Mouse (Mus musculus) cerebellum, postnatal 4 days (tissue): ENCODE measurements at regions not wholly inside any gene's neighbourhood (a gene's known extent, or its start where the extent isn't known, plus 50 kb on each side); places are given as distances from the start of the nearest gene placed in this dataset.
"Not testable (repeated sequence)": the region's sequence is repeated elsewhere in the genome, so short reads cannot be mapped to it uniquely, and the experiment has no call there.

Experiments used
- DNase-seq, 2 experiments: peaks; one replicate each; pipeline ENCODE4 v3.0.0; 2022; ENCODE audit warnings: low spot score in 2 of 2, mixed read lengths in 1 of 2

DNA sequence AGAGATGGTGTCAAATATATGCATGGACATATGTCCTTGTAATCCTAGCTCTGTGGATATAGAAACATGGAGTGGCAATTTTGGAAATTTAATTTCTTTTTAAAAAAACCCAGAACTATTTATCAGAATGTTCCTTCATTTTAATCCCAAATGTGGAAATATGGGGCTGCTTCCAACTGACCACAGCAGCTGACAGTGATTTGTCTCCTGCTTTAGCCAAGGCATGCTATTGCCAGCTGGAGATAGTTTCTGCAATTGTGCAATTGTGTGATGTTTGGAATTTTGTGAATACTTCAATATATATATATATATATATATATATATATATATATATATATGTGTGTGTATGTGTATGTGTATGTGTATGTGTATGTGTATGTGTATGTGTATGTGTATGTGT is 629.7 kb upstream of the Slc8a1 start:
- no peak for DNase-seq

DNA sequence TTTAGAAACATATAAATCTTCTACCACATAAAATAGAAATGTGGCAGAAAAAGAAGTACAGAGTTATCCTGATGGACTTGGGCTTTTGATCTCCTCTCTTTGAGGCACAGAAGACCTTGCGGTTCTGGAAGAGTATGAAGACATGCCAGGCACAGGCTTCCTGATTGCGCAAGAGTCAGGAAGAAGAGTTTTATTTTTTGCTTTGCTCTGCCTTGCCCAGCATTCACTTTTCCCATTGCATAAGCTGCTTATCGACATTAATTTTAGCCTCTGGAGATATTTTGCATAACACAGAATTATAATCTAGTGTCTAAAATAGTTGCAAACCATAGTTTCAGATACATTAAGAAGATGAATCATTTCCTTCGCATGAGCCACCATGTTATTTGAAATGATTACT is 627.8 kb upstream of the Slc8a1 start:
- DNase-seq, result no peak

DNA sequence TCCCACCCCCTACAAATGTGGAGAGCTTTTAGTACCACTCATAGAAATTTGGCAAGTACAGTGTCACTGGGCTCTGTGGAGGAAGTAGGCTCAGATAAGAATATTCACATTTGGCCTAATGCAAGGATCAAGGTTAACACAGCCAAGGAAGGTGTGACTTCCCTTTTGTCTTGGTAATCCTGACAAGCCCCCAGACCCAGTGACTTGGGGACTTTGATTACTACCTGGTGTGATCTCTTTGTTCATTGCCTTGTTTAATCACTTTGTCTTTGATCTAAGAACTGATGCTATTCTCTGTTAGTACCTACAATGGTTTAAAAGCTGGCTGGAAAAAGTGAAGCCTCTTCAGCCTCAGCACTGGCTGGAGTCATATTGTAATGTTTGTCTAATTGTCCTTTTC is 610.5 kb upstream of the Slc8a1 start:
- no peak for DNase-seq

DNA sequence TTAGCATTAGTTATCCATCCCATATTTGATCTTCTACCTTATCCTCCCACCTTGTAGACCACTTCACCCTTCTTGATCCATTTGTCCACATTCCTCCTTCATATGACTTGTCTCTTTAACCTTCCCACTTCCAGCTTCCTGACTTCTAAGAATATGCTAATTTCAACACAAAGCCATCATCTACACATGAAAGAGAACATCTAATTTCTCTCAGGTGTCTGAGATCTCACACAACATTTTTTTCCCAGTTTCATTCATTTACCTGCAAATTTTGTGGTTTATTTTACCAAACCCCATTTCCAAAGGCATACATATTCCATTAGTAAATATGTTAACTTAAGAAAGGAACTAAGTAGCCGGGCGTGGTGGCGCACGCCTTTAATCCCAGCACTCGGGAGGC is 593.3 kb upstream of the Slc8a1 start:
- no peak for DNase-seq

DNA sequence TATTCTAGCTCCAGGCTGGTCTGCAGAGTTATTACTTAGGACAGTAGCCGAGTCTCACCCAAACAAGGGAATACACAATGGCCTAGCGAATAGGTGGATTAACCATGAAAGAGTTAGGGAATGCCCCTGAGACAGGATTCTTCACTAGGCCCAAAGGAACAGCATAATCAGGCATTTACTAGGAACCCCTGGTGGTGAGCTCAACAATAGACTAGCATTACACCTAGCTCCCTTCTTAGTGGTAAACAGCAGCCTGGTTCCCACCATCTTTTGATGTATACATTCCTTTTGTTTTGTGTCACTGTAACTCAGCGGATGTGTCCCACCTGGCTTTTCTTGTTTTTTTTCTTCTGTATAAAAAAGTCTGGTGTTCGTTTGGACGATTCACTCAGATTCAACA is 574.0 kb upstream of the Slc8a1 start:
- no peak for DNase-seq

DNA sequence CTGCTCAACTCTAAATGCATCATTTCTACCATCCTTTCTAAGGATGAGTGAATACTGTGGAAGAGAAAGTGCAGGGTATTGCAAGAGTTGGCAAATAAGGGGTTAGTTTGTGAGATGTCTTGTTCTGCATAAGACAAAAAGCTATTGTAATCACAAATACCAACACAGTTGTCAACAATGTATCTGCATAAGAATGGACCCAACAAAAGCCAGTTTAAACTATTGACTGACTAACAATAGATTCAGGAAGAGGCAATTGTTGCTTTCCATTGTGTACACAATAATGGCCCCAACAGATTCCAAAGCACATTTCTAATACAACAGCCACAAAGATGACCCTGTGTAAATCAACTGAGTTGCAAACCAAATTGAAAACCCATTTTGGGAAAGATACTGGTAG is 568.2 kb upstream of the Slc8a1 start:
- no peak for DNase-seq

DNA sequence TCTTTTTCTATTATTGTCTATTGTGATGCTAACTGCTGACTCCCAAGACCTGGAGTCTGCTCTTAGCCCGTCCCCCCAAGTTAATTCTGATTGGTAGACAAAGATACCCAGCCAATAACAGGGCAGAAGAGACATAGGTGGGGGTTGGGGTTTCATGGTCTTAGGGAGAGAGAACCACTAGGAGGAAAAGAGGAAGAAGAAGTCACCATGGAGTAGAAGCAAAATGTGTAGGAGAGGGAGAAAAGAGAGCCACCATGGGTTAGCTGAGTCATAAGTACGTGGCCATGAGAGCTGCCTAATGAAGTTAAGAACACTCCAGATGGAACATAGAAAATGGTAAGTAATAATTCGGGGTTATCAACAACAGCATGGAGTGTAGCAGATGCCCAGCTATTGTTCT is 539.6 kb upstream of the Slc8a1 start:
- DNase-seq, result no peak

DNA sequence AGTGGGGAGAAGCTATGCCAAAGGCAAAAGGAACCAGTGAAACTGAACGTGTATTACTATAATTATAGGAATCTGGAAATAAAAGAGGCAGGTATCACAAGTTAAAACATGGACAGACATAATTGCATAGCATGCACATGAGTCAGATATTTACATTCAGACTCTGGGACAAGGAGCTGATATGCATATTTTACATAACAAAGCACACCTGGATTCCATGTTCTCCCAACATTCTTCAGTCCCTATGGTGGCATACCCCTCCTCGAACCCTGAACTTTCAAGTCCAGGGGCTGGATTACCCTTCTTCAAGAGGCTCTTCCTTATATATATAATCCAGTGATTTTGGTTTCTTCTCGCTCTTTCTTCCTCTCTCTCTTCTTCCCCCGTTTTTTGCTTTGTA is 535.8 kb upstream of the Slc8a1 start:
- no peak for DNase-seq

DNA sequence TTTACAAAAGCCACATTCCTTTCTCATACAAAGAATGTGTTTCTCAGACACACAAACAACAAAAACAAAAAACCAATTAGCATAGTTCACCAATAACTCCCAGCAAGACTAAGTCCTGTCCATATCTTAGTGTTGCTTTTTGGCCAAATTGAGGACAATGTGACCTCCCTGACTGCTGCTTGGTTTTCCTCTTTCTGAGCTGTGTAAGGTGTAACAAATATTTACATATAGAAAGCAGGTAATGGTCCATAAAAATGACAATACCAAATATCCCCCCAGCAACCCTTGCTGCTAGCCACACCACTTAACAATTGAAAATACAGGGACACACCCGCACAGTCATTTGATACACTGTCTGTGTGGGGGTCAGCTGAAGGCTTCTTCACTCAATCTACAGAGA is 534.7 kb upstream of the Slc8a1 start:
- DNase-seq, result no peak

DNA sequence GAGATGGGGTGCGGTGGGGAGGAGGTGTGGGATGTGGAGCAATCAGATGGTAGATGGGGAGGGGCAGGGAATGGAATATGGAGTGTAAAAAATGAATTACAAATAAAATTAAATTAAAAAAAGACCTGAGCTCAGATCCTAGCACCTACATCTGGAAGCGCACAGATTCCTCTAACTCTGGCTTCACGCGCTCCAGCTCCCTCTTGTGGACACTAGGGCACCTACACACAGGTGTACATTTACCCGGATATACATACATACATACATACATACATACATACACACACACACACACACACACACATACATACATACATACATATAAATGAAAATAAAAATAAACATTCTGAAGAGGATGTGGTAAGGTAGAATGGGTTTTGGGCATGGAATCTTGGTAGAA is 528.7 kb upstream of the Slc8a1 start:
- DNase-seq, result not testable (repeated sequence)

DNA sequence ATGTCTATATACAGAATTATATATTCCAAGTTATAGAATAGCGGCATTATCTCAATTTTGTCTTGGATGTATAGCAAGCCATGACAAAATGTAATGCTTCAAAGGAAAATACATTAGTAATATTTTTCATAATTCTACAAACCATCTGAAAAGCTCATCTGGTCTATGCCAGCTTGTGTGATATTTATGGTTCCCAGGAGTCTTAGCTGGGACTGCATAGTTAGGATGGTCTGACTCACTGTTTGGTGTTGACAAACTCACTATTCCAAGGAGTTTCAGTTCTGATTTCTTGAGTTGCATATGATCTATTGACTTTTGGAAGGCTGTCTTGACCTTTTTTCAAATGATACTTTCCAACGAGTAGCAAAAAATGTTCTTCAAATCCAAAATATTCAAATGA is 514.2 kb upstream of the Slc8a1 start:
- no peak for DNase-seq

DNA sequence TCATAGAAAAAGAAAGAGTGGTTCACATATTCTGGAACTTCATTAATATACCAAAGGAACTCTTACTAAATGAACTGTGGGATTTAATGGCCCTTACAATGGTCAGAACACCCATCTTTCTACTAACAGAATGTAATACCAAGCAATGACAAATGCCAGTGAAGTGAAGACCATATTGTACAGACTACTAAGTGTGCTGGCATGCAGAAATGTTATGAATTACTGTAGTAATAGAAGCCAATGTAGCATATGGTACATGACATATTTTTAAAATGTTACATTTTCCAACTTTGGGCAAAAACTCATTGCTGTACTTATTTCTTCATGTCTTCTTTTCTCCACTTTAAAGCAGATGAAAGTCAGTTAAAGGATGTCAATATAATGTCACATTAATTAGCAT is 513.7 kb upstream of the Slc8a1 start:
- DNase-seq, result no peak

DNA sequence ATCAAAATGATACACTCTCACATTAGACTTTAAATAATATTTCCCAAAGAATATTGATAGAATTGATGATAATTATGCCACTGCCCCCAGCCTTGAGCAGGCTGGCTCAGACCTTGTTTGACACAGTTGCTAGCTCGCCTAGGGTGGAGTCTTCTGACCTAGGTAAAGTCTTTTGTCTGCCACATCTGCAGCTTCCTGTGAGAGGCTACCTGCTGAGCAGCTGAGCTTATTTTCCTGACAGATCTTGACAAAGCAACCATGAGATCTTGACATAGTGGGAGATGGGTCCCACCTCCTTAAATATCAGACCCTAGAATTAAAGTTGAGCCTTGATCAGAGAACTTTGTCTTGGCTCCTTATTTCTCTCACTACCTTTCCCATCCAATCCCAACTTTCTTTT is 500.2 kb upstream of the Slc8a1 start:
- DNase-seq, result no peak

DNA sequence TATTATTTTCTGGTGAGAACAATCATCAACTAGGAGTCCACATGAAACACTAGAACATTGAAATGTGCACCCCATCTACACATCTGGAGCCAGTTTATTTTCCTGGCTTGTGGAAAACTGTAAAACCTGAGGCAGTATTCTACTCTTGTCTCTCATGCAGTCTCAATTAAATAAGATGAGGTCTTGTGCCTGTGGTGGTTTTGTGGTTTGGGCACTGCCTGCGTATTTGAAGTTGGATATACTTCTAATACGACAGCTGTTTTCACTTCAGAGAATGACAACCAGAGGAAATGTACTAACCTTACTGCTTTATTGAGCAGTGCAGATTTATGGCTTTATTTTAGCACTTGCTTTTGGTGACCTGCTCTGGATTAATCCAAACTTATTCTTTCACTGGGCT is 499.3 kb upstream of the Slc8a1 start:
- no peak for DNase-seq

DNA sequence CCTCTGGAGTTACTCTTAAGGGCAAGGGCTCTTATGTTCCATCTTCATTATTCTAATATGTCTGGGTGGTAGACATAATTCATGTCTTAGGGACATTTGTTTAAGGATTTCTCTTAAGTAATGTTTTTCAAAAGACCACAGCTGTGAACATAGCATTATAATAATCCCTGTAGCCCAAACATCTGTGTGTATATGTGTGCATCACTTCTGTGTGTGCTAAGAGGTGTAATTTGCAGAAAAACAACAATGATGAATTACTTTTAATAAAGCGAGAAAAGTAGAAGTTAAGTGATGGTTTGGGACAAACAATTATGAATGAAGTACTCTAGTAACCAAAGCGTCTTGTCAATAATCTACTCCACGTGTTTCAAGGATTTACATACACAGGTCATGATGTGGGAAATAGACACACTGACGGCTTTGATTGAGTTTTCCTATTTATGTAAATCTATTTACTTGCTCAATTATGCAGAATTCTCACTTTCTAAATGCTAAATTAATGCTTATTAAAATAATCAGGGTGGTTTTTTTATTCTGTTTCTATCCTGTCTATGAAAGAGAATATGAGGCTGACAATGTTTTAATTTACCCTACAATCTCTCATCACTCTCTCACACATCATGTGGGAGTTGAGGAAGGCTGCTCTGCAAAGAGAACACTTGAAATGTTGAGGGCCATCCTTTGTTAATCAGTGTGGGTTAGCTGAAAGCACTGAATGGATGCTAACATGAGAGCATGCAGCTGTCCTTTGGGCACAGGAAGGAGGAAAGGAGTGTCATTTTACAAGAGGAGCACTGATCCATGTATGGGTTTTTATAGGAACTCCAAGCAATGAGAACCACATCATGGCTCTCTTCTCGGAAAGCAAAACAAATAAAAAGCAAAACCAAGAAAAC is 477.8 kb upstream of the Slc8a1 start:
- no peak for DNase-seq

DNA sequence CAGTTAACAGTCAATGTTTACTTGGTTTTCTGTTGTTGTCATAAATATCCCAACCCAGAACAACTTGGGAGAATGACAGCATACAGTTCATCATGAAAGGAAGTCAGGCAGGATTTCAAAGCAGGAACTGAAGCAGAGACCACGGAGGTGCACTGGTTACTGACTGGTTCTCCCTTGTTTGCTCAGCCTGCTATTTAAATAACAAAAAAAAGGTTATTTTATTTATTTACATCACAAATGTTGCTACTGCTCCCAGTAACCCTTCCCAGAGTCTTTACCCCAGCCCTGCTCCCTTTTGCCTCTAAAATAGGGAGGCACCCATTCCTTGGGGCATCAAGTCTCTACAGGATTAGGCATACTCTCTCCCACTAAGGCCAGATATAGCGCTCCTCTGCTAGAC is 461.8 kb upstream of the Slc8a1 start:
- no peak for DNase-seq

DNA sequence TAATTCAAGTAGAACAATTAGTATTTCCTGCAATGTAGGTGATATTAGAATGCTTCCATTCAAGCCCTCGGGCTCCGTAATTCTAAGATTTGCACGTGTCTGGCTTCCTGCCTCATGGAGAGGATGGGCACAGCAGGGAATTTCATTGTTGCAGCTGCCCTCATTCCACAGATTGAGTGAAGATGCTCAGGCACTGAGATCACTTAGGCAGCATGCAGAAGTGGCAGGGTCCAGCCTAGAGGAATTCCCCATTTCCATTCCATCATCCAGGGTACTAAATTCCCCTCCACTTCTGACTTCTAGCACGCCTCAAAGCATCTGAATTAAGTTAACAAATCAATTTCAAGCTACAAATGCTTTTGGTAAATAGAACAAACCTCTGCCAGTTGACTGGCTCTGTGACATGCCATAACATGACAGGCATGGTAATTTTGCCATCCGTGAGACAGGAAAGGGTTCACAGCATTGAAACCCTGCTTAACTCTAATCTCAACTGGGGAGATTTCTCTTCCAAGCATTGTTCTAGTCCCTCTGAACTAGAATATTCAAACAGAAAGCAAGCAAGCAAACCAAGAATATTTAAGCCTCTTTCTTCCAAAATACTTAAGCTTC is 461.0 kb upstream of the Slc8a1 start:
- peak in 1 of 2 experiments; percentile 46 for DNase-seq

DNA sequence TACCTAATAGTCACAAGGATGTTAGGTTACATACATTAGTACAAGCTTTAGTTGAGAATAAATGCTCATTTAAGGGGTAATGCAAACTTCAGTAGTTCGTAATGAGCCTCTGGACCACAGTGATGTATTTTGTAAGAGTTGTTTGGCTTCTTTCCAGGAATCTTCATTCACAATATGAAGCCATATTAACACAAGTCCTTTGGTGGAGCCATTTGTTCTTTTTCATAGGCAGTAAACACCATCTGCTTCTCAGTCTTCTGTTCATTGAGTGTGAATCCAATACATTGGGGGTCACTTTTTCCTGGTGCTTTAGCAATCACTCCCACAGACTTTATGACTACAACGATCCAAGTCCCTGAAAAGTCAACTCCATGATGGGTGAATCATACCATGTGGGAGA is 446.1 kb upstream of the Slc8a1 start:
- DNase-seq, result no peak

DNA sequence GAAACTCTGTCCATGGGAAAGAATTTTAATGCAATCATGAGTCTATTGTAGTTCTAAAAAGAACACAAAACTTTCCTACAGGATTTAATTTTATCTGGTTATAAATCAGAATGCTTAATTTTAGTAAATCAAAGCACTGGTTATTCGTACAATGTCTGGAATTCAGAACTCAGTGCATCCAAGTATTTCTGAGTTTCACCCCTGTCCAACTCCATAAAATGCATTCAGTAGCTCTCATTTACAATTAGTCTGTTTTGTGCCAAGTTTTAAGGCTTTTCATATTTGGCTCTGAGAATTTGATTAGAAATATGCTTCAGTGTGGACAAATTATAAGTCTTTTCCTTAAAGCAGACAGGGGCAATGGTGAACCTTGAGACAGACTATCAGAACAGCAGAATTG is 433.0 kb upstream of the Slc8a1 start:
- no peak for DNase-seq

DNA sequence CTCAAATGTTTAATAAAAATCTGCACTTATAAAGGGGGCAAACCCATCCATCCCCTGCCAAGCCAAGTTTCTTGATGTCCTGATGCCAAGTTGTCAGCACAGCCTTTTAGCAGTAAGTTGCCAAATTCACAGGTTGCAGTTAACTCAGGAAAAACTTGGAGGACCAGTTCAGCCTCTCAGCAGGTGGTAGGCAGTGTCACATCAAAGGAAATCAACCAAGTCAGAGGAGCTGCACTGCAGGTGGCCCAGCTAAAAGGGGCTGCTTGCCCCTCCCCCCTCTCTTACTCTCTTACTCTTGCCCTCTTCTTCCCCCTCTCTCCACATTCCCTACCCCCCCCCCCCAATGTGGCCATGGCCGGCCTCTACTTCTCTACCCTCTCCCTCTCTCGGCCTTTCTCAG is 415.3 kb upstream of the Slc8a1 start:
- DNase-seq, result no peak

DNA sequence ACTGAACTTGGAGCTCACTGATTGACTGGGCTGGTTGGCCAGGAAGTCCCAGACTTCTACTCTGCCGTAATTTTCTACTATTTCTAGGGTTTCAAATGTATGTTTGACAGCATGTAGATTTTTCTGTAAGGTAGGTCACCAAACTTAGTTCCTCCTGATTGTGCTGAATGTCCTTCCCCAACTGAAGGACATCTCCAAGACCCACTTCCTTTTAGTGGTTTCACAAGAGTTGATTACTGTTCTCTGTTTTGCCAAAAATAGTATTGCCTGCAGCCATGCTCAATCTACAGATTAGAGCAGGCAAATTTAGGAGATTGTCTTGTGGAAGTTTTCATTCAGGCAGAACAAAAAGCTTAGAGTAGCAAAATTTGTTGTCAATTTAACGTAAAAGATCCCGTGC is 396.7 kb upstream of the Slc8a1 start:
- no peak for DNase-seq

DNA sequence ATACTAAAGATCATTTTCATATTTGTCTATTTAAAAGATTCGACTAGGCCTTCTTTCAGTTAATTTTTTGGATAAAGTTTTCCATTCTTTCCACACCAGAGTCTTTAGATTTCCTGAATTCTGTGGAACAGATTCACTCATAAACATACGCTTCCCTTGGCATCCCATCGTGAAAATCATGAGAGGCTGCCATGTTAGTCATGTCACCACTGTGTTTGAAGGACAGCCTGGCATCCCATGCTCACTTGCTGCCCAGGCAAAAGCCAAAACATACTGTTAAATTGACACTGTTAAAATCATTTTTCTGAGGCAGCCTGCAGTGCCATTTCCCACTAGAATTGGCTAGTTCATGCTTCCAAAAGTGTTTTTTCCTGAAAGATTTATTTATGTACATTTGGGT is 394.8 kb upstream of the Slc8a1 start:
- no peak for DNase-seq

DNA sequence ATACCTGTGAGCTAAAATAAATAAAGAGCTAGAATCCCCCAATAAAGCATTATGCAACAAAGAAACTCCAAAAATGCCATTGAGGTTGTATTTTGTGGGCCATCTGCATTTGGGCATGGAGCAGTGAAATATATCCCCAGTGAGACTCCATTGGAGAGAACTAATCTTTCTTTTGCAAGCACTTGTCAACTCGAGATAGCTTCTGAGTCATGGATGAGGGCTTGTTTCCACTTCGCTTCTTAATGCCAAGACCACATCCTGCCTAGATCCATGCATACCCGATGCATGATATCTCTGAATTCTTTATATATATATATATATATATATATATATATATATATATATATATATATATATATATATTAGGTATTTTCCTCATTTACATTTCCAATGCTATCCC is 349.0 kb upstream of the Slc8a1 start:
- no peak for DNase-seq

DNA sequence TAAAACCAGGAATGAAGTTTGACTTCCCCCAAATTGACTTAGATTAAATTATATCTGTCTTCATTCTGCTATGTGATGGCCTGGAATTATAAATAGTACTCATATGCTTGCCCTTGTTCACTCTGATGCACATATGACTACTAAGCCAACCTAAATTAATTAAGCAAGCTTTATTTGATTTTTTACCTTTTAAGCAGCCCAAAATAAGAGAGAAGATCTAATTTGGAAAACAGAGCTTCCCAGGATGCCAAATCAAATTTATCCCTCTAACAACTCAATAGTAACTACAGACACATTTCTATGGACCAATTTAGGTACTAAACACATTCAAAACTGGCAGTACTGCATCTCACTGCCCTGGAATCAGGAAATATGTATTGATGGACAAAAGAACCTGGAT is 342.1 kb upstream of the Slc8a1 start:
- DNase-seq, result no peak
